Mouse (Mus musculus): Measurements from ENCODE around the gene Gprc5d. TPM values are rescaled to one million over a fixed set of nuclear protein-coding genes. Genes with fewer than 3 reads are reported as not detected.
A peak's percentile ranks its signal among the peaks of the same experiment; 100 is the strongest.

Gprc5d gene
- polyA plus RNA-seq, 1 experiment from 2014 or later = not detected

DNA sequence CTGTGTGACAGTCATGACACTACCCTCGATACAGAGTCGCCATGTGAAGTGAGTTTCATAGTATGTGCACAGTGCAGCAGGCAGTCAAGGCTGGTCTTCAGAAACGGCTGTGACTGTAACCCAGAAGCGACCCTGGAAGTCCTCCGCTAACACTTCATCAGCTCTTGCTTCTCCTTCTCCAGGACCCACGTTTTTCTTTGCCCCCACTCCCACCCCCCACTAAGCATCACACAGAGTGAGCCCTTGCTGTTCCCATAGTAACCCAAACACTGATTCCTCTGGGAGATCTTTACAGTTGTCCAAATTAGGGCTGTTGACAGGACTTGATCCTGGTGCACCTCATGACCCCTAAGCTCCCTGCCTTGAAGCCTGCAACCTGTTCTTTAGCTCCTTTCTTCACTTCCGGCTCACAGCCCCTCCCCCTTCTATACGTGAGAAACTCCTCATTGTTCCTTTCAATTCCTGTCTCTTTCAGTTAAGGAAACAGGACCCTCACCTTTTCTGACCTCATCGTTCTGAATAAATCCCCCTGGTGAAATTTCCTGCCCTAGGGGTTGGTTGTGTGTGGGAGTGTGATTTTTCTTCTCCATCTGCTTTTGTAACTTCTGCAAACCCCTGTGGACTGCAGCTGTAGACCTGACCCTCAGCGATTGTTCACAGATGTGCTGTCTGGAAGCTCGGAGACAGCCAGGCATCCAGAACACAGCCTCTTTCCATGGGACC is 18.5 kb upstream of the Gprc5d start:
- no peak overlapping the region for H3K4me3 ChIP-seq (ENCODE audit: control insufficient read depth in 1 of 2, insufficient read depth in 1 of 2, low read depth in 1 of 2, low read length in 2 of 2)
- H3K4me1 ChIP-seq (ENCODE audit: control insufficient read depth in 2 of 2, insufficient read depth in 2 of 2, low read length in 2 of 2) = peaks cover 8 to 15% of the 10 kb centered on the region in 2 experiments
- H3K27me3 ChIP-seq (ENCODE audit: control insufficient read depth, insufficient read depth, low read length) = no peaks in the 10 kb centered on the region
- no peaks in the 10 kb centered on the region for H3K36me3 ChIP-seq (ENCODE audit: control insufficient read depth, insufficient read depth, low read length)
- H3K27ac ChIP-seq (replicated peaks in 1 of 2; ENCODE audit: control insufficient read depth in 1 of 2, insufficient read depth in 1 of 2, low read depth in 2 of 2, low read length in 2 of 2) = peak overlapping the region; percentile 1 to 35; a peak in 2 of 4 replicates
- no peaks in the 10 kb centered on the region for H3K9me3 ChIP-seq (ENCODE audit: control insufficient read depth, low read length)
- 0 out of 2 replicates have a peak overlapping the region, but pooled peaks have one; percentile 2 for H3K9ac ChIP-seq (ENCODE audit: low read length)
- H3K4me2 ChIP-seq (ENCODE audit: low read length) = peak overlapping the region; percentile 23
- 24% methylated on average over 11 of the region's 11 CpGs for WGBS
- no peak for ATAC-seq (ENCODE audit: insufficient number of reproducible peaks, insufficient read depth, low FRiP score, low read depth)

DNA sequence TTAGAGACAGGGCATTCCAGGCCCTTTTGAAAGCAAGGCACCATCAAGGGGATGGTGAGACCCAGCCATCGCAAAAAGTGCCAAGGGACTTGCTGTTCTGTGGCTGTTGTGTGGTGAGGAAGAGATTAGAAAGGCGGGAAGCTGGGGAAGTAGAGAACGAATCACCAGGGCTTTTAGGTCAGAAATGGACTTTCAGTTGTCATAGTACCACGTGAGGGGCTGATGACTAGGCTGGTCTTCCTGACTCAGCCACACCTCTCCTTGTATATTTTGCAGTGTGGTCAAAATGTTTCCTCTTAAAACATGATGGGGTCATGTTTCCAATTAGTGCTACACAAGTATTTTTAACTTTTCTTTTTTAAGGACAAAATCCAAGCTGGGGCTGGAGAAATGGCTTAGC is 17.7 kb upstream of the Gprc5d start:
- peaks cover 5 to 10% of the 10 kb centered on the region in 2 experiments for H3K4me1 ChIP-seq (ENCODE audit: control insufficient read depth in 2 of 2, insufficient read depth in 2 of 2, low read length in 2 of 2)
- H3K27ac ChIP-seq (replicated peaks in 1 of 2; ENCODE audit: control insufficient read depth in 1 of 2, insufficient read depth in 1 of 2, low read depth in 2 of 2, low read length in 2 of 2) = no peak overlapping the region
- no peak overlapping the region for H3K4me3 ChIP-seq (ENCODE audit: control insufficient read depth in 1 of 2, insufficient read depth in 1 of 2, low read depth in 1 of 2, low read length in 2 of 2)
- no peak overlapping the region for H3K4me2 ChIP-seq (ENCODE audit: low read length)
- WGBS = 72% methylated on average over 4 of the region's 4 CpGs
- ATAC-seq (ENCODE audit: insufficient number of reproducible peaks, insufficient read depth, low FRiP score, low read depth) = no peak
- no peak overlapping the region for H3K9ac ChIP-seq (ENCODE audit: low read length)
- H3K27me3 ChIP-seq (ENCODE audit: control insufficient read depth, insufficient read depth, low read length) = no peaks in the 10 kb centered on the region
- H3K9me3 ChIP-seq (ENCODE audit: control insufficient read depth, low read length) = no peaks in the 10 kb centered on the region
- H3K36me3 ChIP-seq (ENCODE audit: control insufficient read depth, insufficient read depth, low read length) = no peaks in the 10 kb centered on the region

DNA sequence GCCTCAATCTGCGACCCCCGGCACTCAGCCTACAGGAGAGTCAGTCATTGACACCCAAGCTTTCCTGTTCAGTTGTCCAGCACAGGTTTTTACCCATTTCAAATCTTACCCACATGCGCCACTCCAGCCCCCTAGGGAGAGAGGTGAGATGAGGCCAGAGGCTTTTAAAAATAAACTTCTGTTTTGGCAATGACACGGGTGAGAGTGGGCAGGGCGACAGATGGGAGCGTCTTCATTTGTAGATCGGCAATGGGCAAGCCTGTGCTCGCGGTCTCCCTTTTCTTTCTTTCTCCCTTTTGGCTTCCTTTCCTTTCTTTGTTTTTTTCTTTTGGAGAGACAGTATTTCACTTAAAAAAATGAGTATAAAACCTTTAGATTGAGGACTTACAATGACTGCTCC is 15.4 kb upstream of the Gprc5d start:
- Histone ChIP-seq H3K9me3 (ENCODE audit: control insufficient read depth, low read length) (no peaks in the 10 kb centered on the region), H3K9ac (ENCODE audit: low read length) (no peak overlapping the region), H3K27ac (replicated peaks in 1 of 2; ENCODE audit: control insufficient read depth in 1 of 2, insufficient read depth in 1 of 2, low read depth in 2 of 2, low read length in 2 of 2) (no peak overlapping the region), H3K4me3 (ENCODE audit: control insufficient read depth in 1 of 2, insufficient read depth in 1 of 2, low read depth in 1 of 2, low read length in 2 of 2) (no peak overlapping the region), H3K4me2 (ENCODE audit: low read length) (no peak overlapping the region), H3K36me3 (ENCODE audit: control insufficient read depth, insufficient read depth, low read length) (no peaks in the 10 kb centered on the region), H3K4me1 (ENCODE audit: control insufficient read depth in 2 of 2, insufficient read depth in 2 of 2, low read length in 2 of 2) (peaks cover 5 to 10% of the 10 kb centered on the region in 2 experiments), H3K27me3 (ENCODE audit: control insufficient read depth, insufficient read depth, low read length) (no peaks in the 10 kb centered on the region)
- 92% methylated on average over 9 of the region's 9 CpGs for WGBS
- ATAC-seq (ENCODE audit: insufficient number of reproducible peaks, insufficient read depth, low FRiP score, low read depth) = no peak

DNA sequence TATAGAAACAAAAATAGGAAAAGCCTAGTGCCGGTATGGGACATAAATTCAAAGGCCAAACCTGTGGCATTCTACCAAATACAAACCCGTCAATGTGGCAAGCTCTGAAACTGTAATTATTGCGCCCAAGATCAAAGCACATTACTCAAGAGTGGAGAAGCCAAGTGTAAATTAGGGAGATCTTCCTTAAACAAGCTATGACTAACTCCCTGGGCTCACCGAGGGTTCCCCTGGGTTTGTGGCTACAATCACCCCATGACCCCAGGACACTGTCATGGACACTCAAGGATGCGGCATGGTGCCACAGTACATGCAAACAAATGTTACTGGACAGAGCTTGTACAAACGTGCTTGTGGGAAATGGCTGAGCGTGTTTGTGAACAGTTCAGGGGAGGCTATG is 15.0 kb upstream of the Gprc5d start:
- Histone ChIP-seq H3K27ac (replicated peaks in 1 of 2; ENCODE audit: control insufficient read depth in 1 of 2, insufficient read depth in 1 of 2, low read depth in 2 of 2, low read length in 2 of 2) (no peak overlapping the region), H3K9me3 (ENCODE audit: control insufficient read depth, low read length) (no peaks in the 10 kb centered on the region), H3K27me3 (ENCODE audit: control insufficient read depth, insufficient read depth, low read length) (no peaks in the 10 kb centered on the region), H3K36me3 (ENCODE audit: control insufficient read depth, insufficient read depth, low read length) (no peaks in the 10 kb centered on the region), H3K4me2 (ENCODE audit: low read length) (no peak overlapping the region), H3K4me3 (ENCODE audit: control insufficient read depth in 1 of 2, insufficient read depth in 1 of 2, low read depth in 1 of 2, low read length in 2 of 2) (no peak overlapping the region), H3K4me1 (ENCODE audit: control insufficient read depth in 2 of 2, insufficient read depth in 2 of 2, low read length in 2 of 2) (peaks cover 5 to 10% of the 10 kb centered on the region in 2 experiments), H3K9ac (ENCODE audit: low read length) (no peak overlapping the region)
- ATAC-seq (ENCODE audit: insufficient number of reproducible peaks, insufficient read depth, low FRiP score, low read depth) = no peak
- WGBS = 90% methylated on average over 7 of the region's 7 CpGs

DNA sequence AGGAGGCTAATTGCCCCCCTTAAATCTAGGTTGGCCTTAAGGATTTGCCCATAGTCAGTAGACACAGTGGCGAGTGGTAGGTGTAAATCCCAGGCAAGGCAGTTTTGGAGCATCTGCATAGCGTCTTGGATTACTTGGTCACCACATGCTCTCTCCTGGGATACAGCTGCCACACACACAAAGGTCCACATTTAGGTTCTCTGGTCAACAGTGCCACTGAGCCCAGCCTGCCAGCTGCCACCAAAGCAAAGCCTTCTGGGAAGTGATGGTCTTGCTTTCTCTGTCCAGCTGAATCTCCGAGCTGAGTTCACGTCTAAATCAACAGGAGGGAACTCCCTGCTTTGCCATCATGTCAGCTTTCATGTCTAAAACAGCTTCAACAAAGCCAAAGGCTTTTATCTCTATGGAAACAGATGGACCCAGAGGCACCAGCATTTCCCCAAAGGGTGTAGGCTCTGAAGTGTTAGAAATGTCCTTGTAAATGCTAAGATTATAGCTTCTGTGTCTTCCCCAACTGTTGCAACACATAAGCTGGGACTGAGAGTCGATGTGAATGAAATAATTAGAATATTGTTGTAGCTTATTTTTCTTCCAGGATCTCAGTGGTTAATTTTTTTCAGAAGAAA is 6.8 kb upstream of the Gprc5d start:
- no peaks in the 10 kb centered on the region for H3K9me3 ChIP-seq (ENCODE audit: control insufficient read depth, low read length)
- no peaks in the 10 kb centered on the region for H3K36me3 ChIP-seq (ENCODE audit: control insufficient read depth, insufficient read depth, low read length)
- no peak overlapping the region for H3K9ac ChIP-seq (ENCODE audit: low read length)
- 64% methylated on average over 5 of the region's 5 CpGs for WGBS
- no peak overlapping the region for H3K4me3 ChIP-seq (ENCODE audit: control insufficient read depth in 1 of 2, insufficient read depth in 1 of 2, low read depth in 1 of 2, low read length in 2 of 2)
- no peak overlapping the region for H3K27ac ChIP-seq (replicated peaks in 1 of 2; ENCODE audit: control insufficient read depth in 1 of 2, insufficient read depth in 1 of 2, low read depth in 2 of 2, low read length in 2 of 2)
- no peak for ATAC-seq (ENCODE audit: insufficient number of reproducible peaks, insufficient read depth, low FRiP score, low read depth)
- no peaks in the 10 kb centered on the region for H3K4me1 ChIP-seq (ENCODE audit: control insufficient read depth in 2 of 2, insufficient read depth in 2 of 2, low read length in 2 of 2)
- H3K27me3 ChIP-seq (ENCODE audit: control insufficient read depth, insufficient read depth, low read length) = no peaks in the 10 kb centered on the region
- no peak overlapping the region for H3K4me2 ChIP-seq (ENCODE audit: low read length)

DNA sequence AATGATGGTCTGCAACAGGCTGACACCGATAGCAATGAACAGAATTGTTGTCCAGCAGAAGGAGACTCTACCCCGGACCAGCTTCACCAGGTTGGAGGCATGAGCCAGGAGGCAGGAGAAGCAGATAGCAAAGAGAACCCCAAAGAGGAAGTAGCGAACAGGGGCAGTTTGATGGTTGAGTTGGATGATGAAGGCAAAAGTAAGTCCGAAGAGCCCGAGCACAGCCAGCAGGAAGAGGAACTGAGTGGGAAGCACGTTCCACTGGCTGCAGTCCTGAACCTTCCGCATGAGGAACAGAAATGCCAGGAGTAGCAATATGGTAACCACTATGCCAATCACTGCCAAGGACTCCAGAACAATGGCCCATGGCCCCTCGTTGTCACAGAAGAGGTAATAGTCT is 1.6 kb downstream of the Gprc5d start:
- ATAC-seq (ENCODE audit: insufficient number of reproducible peaks, insufficient read depth, low FRiP score, low read depth) = no peak
- no peaks in the 10 kb centered on the region for H3K4me1 ChIP-seq (ENCODE audit: control insufficient read depth in 2 of 2, insufficient read depth in 2 of 2, low read length in 2 of 2)
- no peaks in the 10 kb centered on the region for H3K27me3 ChIP-seq (ENCODE audit: control insufficient read depth, insufficient read depth, low read length)
- H3K4me3 ChIP-seq (ENCODE audit: control insufficient read depth in 1 of 2, insufficient read depth in 1 of 2, low read depth in 1 of 2, low read length in 2 of 2) = no peak overlapping the region
- WGBS = 85% methylated on average over 8 of the region's 8 CpGs
- H3K27ac ChIP-seq (replicated peaks in 1 of 2; ENCODE audit: control insufficient read depth in 1 of 2, insufficient read depth in 1 of 2, low read depth in 2 of 2, low read length in 2 of 2) = no peak overlapping the region
- H3K9me3 ChIP-seq (ENCODE audit: control insufficient read depth, low read length) = no peaks in the 10 kb centered on the region
- no peaks in the 10 kb centered on the region for H3K36me3 ChIP-seq (ENCODE audit: control insufficient read depth, insufficient read depth, low read length)
- no peak overlapping the region for H3K9ac ChIP-seq (ENCODE audit: low read length)
- no peak overlapping the region for H3K4me2 ChIP-seq (ENCODE audit: low read length)

DNA sequence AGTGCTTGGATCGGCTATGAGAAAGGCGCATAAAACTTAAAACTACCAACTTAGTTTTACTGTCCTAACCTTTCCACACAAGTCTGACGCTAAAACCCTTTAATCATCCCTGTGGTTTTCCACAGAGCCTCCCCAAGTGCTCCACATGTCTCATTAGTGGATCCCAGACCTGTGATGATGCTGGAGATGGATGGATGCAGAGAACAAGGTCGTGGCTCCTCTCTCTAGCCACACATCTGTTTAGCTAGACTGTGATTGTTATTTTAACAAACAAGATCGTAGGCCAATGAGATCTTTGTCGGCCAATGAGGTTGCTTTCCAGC is 5.0 kb downstream of the Gprc5d start:
- Histone ChIP-seq H3K27me3 (ENCODE audit: control insufficient read depth, insufficient read depth, low read length) (no peaks in the 10 kb centered on the region), H3K4me3 (ENCODE audit: control insufficient read depth in 1 of 2, insufficient read depth in 1 of 2, low read depth in 1 of 2, low read length in 2 of 2) (no peak overlapping the region), H3K4me2 (ENCODE audit: low read length) (no peak overlapping the region), H3K9me3 (ENCODE audit: control insufficient read depth, low read length) (no peaks in the 10 kb centered on the region), H3K4me1 (ENCODE audit: control insufficient read depth in 2 of 2, insufficient read depth in 2 of 2, low read length in 2 of 2) (no peaks in the 10 kb centered on the region), H3K9ac (ENCODE audit: low read length) (no peak overlapping the region), H3K27ac (replicated peaks in 1 of 2; ENCODE audit: control insufficient read depth in 1 of 2, insufficient read depth in 1 of 2, low read depth in 2 of 2, low read length in 2 of 2) (no peak overlapping the region), H3K36me3 (ENCODE audit: control insufficient read depth, insufficient read depth, low read length) (no peaks in the 10 kb centered on the region)
- ATAC-seq (ENCODE audit: insufficient number of reproducible peaks, insufficient read depth, low FRiP score, low read depth) = no peak
- WGBS = 23% methylated on average over 6 of the region's 6 CpGs

All from heart, embryonic 14.5 days (tissue).